Mouse (Mus musculus): ENCODE results near the gene Sipa1l3. TPM values are rescaled to one million over a fixed set of nuclear protein-coding genes. Genes with fewer than 3 reads are reported as not detected.

Gene Sipa1l3
- polyA plus RNA-seq, 1 experiment = 29.4 TPM

GRCm38 (mm10) chr7:29314844-29315628, 203.4 kb downstream of the Sipa1l3 start:
- Histone ChIP-seq H3K4me1 (ENCODE audit: control insufficient read depth, insufficient read depth, low read length) (peaks cover 6% of the 10 kb centered on the region), H3K4me3 (ENCODE audit: low read depth, low read length) (no peak overlapping the region), H3K27ac (ENCODE audit: insufficient read depth, low read length) (no peak overlapping the region), H3K9me3 (replicated peaks; ENCODE audit: control insufficient read depth, insufficient read depth, low read length, poor library complexity, severe bottlenecking) (no peaks in the 10 kb centered on the region), H3K36me3 (ENCODE audit: control insufficient read depth, insufficient read depth, low read length, poor library complexity, severe bottlenecking) (no peaks in the 10 kb centered on the region), H3K27me3 (ENCODE audit: control insufficient read depth, insufficient read depth, low read length, poor library complexity, severe bottlenecking) (no peaks in the 10 kb centered on the region), H3K9ac (ENCODE audit: low read depth, poor library complexity, severe bottlenecking) (no peak overlapping the region)
- no peak for TF ChIP-seq CTCF (IDR thresholded peaks at IDR 0.05; ENCODE audit: low read depth, low read length)
- no peak for TF ChIP-seq EP300 (IDR thresholded peaks at IDR 0.05; ENCODE audit: insufficient read depth, low read depth, low read length)
- no peak for TF ChIP-seq POLR2A (IDR thresholded peaks at IDR 0.05; ENCODE audit: insufficient read depth, low read length)

- TF ChIP-seq EP300 (IDR thresholded peaks at IDR 0.05; ENCODE audit: insufficient read depth, low read depth, low read length) = no peak
- TF ChIP-seq CTCF (IDR thresholded peaks at IDR 0.05; ENCODE audit: low read depth, low read length) = no peak
- TF ChIP-seq POLR2A (IDR thresholded peaks at IDR 0.05; ENCODE audit: insufficient read depth, low read length) = no peak
- no peaks in the 10 kb centered on the region for H3K36me3 ChIP-seq (ENCODE audit: control insufficient read depth, insufficient read depth, low read length, poor library complexity, severe bottlenecking)
- peaks cover 6% of the 10 kb centered on the region for H3K4me1 ChIP-seq (ENCODE audit: control insufficient read depth, insufficient read depth, low read length)
- H3K9ac ChIP-seq (ENCODE audit: low read depth, poor library complexity, severe bottlenecking) = no peak overlapping the region
- no peak overlapping the region for H3K4me3 ChIP-seq (ENCODE audit: low read depth, low read length)
- H3K27ac ChIP-seq (ENCODE audit: insufficient read depth, low read length) = no peak overlapping the region
- no peaks in the 10 kb centered on the region for H3K27me3 ChIP-seq (ENCODE audit: control insufficient read depth, insufficient read depth, low read length, poor library complexity, severe bottlenecking)
- H3K9me3 ChIP-seq (replicated peaks; ENCODE audit: control insufficient read depth, insufficient read depth, low read length, poor library complexity, severe bottlenecking) = no peaks in the 10 kb centered on the region
These were observed 204.7 kb downstream of the Sipa1l3 start for GRCm38 (mm10) chr7:29313572-29314261.

GRCm38 (mm10) chr7:29313051-29313450, 205.4 kb downstream of the Sipa1l3 start:
- H3K27ac ChIP-seq (ENCODE audit: insufficient read depth, low read length) = no peak overlapping the region
- no peaks in the 10 kb centered on the region for H3K36me3 ChIP-seq (ENCODE audit: control insufficient read depth, insufficient read depth, low read length, poor library complexity, severe bottlenecking)
- no peak overlapping the region for H3K4me3 ChIP-seq (ENCODE audit: low read depth, low read length)
- no peaks in the 10 kb centered on the region for H3K9me3 ChIP-seq (replicated peaks; ENCODE audit: control insufficient read depth, insufficient read depth, low read length, poor library complexity, severe bottlenecking)
- H3K4me1 ChIP-seq (ENCODE audit: control insufficient read depth, insufficient read depth, low read length) = peaks cover 2% of the 10 kb centered on the region
- TF ChIP-seq POLR2A (IDR thresholded peaks at IDR 0.05; ENCODE audit: insufficient read depth, low read length) (no peak), EP300 (IDR thresholded peaks at IDR 0.05; ENCODE audit: insufficient read depth, low read depth, low read length) (no peak), CTCF (IDR thresholded peaks at IDR 0.05; ENCODE audit: low read depth, low read length) (no peak)
- H3K9ac ChIP-seq (ENCODE audit: low read depth, poor library complexity, severe bottlenecking) = no peak overlapping the region
- no peaks in the 10 kb centered on the region for H3K27me3 ChIP-seq (ENCODE audit: control insufficient read depth, insufficient read depth, low read length, poor library complexity, severe bottlenecking)

GRCm38 (mm10) chr7:29309749-29310148, 208.7 kb downstream of the Sipa1l3 start:
- H3K27me3 ChIP-seq (ENCODE audit: control insufficient read depth, insufficient read depth, low read length, poor library complexity, severe bottlenecking) = no peaks in the 10 kb centered on the region
- peak overlapping the region; percentile 59 for H3K4me3 ChIP-seq (ENCODE audit: low read depth, low read length)
- H3K4me1 ChIP-seq (ENCODE audit: control insufficient read depth, insufficient read depth, low read length) = peaks cover 8% of the 10 kb centered on the region
- no peak overlapping the region for H3K27ac ChIP-seq (ENCODE audit: insufficient read depth, low read length)
- H3K9me3 ChIP-seq (replicated peaks; ENCODE audit: control insufficient read depth, insufficient read depth, low read length, poor library complexity, severe bottlenecking) = no peaks in the 10 kb centered on the region
- peak overlapping the region; percentile 45 for H3K9ac ChIP-seq (ENCODE audit: low read depth, poor library complexity, severe bottlenecking)
- H3K36me3 ChIP-seq (ENCODE audit: control insufficient read depth, insufficient read depth, low read length, poor library complexity, severe bottlenecking) = no peaks in the 10 kb centered on the region
- no peak for TF ChIP-seq EP300 (IDR thresholded peaks at IDR 0.05; ENCODE audit: insufficient read depth, low read depth, low read length)
- no peak for TF ChIP-seq CTCF (IDR thresholded peaks at IDR 0.05; ENCODE audit: low read depth, low read length)
- no peak for TF ChIP-seq POLR2A (IDR thresholded peaks at IDR 0.05; ENCODE audit: insufficient read depth, low read length)

GRCm38 (mm10) chr7:29309221-29309721, 209.2 kb downstream of the Sipa1l3 start:
- Histone ChIP-seq H3K4me1 (ENCODE audit: control insufficient read depth, insufficient read depth, low read length) (peaks cover 8% of the 10 kb centered on the region), H3K27me3 (ENCODE audit: control insufficient read depth, insufficient read depth, low read length, poor library complexity, severe bottlenecking) (no peaks in the 10 kb centered on the region)

More at GRCm38 (mm10) chr7:29309221-29309721, 209.2 kb downstream of the Sipa1l3 start:
- Histone ChIP-seq H3K4me3 (ENCODE audit: low read depth, low read length) (peak overlapping the region; percentile 59), H3K9ac (ENCODE audit: low read depth, poor library complexity, severe bottlenecking) (peak overlapping the region; percentile 45), H3K9me3 (replicated peaks; ENCODE audit: control insufficient read depth, insufficient read depth, low read length, poor library complexity, severe bottlenecking) (no peaks in the 10 kb centered on the region), H3K27ac (ENCODE audit: insufficient read depth, low read length) (no peak overlapping the region), H3K36me3 (ENCODE audit: control insufficient read depth, insufficient read depth, low read length, poor library complexity, severe bottlenecking) (no peaks in the 10 kb centered on the region)
- TF ChIP-seq POLR2A (IDR thresholded peaks at IDR 0.05; ENCODE audit: insufficient read depth, low read length) (no peak), CTCF (IDR thresholded peaks at IDR 0.05; ENCODE audit: low read depth, low read length) (no peak), EP300 (IDR thresholded peaks at IDR 0.05; ENCODE audit: insufficient read depth, low read depth, low read length) (no peak)
